Mouse (Mus musculus) kidney, adult 18-20 months (tissue): ENCODE measurements at regions not wholly inside any gene's neighbourhood (a gene's known extent, or its start where the extent isn't known, plus 50 kb on each side); places are given as distances from the start of the nearest gene placed in this dataset.

ENCODE experiments used
- DNase-seq: peaks from one replicate; pipeline ENCODE4 v3.0.0; 2021

DNA sequence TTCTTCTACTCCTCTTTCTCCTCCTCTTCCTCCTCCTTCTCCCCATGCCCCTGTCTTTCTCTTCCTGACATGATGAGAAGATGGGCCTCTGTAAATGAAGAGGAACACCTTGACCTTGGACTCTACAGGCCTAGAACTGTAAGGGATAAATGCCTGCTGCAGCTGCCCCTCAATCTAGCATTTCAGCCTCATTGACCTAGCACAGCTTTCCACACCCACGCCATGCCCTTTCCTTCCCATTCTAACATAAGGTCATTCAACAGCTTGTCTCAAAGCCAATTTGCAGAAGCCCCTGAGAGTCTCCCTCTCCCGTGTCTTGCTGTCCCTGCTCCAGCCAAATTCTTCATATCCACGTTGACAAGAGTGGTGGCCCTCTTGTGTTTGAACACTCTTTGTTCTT, 63.8 kb upstream of the Dscam start:
- DNase-seq: no peak

DNA sequence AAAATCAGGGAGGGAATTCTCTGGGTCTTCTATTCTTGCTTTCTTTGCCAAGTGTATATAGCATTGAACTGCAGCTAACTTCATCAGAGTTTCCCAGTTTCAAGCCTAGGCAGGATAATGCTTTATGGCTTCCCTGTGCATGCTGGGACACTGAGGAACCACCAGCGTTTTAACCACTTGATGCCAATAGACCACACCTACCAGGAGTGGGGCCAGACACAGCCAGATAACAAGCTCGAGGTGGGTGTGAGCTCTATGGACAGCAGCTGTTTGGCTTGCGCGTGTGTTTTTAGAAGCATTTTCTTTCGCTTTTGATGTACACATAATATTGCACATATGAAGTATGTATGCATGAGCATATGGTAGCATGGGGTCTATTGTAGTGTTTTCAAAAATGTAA, 69.1 kb upstream of the Dscam start:
- DNase-seq: no peak

DNA sequence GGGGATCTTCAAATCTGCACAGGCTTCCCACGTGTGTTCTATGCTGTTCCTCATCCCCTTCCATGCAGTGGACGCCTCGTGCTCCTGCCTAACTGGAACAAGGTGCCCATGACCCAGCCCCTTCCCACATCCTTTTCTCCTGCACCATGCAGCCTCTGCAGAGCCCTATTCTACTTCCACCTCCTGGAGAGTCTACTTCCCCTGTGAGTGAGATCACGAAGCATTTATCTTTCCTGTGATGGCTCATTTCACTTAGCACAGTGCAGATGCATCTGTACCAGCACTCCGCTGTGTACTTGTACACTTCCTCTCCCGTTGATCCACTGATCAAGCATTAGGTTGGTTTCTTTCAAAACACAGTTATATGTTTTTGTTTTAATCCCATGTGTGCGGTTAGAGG, 69.5 kb upstream of the Dscam start:
- no peak for DNase-seq

DNA sequence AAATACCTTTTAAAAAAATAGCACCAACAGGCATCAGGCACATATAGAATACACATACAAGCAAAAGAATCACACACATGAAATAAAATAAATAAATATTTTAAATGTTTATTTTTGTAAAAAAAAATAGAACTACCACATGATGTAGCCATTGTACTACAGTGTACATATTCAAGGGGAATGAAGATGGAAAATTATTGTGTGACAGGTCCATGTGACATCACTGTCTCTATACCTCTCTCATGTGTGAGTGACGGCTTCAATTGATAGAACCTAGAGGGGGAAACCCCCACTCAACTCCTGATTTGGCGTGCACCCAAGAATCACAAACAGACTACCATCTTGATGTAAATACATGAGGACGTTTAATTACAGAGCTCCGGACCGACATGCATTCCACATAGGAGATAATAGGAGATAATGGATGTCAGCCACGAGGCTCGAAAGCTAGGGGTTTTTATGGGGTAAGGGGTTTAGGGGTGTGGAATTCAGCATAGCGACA, 70.4 kb upstream of the Dscam start:
- no peak for DNase-seq

DNA sequence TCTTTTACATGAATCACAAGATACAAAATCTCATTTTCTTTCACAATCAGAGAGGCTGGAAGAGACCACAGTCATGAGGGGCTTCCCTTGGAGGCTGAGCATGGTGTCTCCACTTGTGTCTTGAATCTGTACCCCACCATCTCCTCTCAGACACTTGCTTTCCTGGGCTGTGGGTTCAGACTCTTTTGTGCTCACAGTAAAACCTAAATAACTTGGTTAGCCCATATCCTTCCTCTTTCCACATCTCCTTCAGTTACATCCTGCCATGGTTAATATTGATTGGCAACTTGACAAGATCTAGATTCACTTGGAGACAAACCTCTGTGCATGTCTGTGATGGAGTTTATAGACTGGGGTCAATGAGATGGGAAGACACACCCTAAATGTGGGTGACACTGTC, 71.1 kb upstream of the Dscam start:
- no peak for DNase-seq

DNA sequence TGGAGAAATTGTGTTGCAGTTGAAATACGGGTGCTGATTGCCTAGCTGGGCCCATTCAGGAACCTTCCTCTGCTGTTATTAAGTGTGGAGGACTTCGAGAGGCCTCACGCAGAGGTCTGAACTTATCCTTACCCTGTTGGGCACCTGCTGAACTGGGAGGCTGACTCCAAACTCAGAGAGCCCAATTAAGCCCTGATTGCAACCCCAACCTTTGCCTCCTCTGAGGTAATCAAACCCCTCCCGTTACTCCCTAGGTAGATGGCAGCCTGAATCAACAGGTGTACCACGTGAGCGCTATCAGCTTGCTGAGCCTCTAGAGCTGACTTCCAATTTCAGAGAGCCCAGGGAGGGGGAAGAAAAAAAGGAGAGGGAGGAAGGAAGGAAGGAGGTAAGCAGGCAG, 79.9 kb upstream of the Dscam start:
- DNase-seq: no peak

DNA sequence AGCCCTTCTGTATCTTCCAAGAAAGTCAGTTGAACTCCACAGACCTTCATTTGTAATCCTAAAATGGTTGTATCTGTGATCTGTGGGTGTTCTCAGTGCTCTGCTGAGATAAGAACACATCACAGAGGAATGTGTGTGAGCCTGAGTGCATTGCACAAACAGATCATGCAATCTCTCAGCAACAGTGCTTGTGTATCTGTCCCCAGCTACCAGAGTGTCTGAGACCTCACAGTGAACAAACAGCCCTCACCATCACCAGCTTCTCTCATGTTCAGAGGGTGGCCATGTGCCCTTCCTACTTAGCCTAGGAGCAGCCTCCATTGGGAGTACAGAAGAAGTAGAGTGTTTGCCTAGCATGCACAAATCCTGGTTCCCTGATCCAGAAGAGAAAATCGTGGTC, 82.0 kb upstream of the Dscam start:
- no peak for DNase-seq

DNA sequence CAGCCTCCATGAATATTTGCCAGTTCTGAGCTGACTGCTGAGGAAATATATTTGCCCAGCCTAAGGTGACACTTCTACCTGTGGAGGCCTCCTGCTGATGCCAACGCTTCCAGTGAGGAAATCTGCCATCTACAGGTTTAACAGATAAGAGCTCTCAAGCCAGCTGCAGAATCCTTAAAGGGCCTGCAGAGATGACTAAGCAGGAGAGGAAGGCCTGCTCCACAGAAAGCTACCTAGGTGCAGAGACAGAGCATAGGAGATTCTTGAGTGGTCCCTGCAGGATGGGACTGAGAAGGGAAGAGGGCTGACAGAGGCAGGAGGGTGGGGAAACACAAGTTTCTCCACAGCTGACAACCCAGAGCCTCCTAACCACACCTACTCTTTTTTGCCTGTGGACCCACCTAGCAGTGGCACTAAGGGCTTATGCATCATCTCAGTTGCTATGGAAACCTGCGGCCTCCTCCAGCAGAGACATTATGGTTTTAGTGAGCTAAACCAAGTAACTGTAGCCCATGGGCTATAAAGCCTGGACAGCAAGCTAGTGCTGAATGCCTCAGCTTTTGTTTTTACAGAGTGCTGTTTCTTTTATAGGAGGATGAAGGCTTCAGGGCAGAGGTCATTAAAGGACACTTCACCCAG, 82.6 kb upstream of the Dscam start:
- no peak for DNase-seq

DNA sequence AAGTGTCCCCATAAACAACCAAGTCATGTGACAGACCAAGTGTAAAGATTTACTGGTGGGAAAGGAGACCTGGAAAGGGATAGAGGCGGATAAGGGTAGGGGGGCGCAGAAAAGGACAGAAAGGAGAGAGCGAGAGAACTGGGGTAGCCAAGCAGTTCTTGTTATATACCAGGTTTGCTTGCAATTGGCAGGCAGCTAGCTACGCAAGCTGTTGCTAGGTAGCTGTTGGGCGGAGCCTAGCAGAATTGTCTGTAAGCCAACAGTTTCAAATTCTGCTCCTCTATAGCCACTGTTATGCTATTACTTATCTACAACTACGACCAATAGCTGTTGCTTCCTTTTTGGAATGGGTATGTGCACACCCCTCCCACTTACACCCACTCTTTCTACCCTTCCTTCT, 88.3 kb upstream of the Dscam start:
- no peak for DNase-seq

DNA sequence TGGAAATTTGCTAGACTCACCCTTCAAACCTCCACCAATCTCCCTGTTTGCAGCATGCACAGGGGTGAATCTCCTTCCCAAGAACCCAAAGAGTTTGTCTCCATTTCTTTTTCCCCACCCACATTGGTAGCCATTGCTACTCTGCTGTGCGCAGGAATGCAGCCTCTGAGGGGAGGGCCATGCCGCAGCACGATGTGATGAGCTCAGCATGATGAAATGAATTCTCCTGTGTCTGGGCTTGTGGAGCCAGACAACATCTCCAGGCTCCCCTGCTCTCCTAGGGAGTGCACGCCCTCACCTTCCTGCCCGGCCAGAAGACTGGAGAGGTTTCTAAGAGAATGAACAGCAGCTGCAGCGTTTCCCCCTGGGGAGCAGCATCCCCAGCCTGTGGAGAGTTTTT, 92.9 kb upstream of the Dscam start:
- no peak for DNase-seq

DNA sequence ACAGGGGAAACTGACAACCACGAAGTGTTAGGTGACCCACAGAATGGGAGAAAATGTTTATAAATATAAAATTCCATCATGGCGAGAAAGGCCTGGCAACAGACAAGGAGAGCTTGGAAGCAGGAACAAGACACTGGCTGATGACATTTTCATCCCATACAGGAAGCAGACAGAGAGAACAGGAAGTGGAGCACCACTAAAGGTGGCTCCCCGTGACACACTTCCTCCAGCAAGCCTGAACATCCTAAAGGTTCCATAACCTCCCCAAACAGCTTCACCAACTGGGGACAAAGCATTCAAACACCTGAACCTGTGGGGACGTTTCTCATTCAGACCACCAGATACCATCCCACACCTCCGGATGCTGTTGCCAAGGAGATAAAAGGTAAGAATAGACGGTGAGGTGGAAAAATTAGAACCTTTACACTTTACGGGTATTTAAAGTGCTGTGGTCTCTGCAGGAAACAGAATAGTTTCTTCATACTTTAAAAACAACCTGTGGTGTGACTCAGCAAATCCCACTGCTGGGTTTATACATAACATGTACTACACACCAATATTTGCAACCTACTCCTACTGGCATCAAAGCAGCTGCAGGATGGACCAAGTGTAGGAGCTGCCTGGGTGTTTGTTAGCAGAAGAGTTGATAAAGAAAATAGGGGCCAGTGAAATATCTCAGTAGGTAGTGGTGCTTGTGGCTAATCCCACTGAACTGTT, 86.0 kb upstream of the Bace2 start:
- DNase-seq: no peak

DNA sequence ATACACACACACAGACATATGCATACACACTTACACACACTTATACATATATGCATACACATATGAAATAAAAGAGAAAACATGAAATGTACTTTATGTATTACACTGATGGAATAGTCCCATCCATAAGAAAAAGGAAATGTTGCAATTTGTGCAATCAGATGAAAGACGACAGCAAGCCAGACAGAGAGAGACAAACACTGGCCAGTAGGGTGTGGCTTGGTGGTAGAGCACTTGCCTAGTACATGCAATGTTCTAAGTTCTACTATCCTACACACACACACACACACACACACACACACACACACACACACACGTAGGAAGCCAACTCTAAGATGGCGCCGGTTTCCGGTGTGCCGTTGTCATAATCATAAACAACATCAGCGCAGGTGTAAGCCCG, 85.3 kb upstream of the Bace2 start:
- no peak for DNase-seq

DNA sequence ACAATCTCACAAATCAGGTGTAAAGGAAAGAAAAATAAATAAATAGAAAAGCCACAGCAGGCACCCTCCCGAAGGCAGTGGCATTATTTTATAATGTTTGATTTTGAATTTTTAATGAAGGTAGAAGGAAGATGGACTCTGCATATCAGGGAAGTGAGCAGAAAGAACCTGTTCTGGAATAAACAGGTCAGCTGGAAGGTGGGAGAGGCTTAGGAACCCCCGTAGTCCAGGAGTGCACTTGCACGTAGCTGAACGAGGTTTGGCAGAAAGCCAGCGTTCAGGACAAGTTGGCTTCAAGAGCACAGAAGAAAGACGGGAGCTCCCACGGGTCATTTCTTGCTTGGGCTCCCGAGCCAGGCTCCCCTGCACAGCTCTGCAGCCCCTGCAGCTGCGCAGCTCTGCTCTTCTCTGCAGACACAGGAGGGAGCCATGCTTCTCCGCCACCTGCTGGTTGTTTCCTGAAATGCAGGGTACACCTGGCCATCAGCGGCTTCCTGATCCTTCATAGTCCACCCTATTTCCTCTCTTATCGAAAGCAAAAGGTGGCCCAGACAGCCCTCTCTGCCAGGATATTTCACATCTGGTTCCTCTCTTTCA, 84.4 kb upstream of the Bace2 start:
- peak; percentile 75 for DNase-seq

DNA sequence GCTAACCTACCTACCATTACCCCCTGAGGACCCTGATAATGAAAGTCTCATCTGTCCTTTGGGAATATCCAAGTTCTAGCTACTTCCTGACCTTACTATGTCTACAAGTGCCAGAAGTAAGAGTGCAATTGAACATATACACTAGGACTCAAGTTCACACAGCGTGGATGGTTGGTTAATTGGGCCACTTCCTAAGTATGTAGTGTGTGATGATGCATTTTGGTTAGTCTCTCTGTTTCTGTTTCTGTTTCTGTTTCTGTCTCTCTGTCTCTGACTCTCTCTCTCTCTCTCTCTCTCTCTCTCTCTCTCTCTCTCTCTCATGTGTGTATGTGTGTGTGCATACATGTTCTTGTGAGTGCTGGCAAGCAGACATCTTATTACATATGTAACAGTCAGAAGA, 77.6 kb upstream of the Bace2 start:
- DNase-seq: no peak

DNA sequence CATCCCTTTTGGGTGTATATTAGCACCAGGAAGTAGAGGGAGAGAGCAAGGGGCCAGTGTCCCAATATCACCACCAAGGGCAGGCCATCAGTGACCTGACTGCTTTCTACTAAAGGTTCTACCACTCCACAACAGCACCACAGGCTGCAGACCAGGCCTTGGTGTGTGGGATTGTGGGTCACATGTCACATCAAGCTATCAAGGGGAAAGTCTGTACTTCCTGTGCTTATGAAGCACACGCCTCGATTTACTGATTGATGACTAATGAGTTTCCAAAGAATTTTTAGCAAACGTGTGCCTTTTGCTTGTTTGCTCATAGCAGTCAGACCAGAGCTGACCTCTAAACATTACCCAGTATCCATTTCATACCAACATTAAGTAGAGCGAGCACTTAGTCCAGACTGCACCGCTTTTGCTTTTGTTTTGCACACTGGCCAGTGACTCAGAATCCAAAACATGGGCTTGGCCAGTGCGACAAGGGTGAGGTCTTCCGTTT, 74.9 kb upstream of the Bace2 start:
- DNase-seq: no peak

DNA sequence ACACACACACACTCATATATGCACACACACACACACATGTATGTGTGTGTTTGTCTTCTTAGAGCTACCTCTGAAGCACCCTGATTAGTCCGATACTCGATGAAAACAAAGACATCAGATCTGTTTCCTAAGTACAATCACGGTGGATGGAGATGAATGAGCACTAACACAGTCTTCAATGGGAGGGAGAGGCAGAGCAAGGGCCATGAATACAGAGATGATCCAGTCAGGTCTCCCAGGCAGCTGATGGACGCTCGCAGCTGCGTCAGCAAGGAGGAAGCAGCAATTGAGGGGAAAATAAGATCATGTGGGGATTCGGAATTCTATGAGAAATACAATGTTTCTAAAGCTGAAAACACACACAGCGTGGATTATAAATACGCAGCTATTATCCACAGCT, 73.6 kb upstream of the Bace2 start:
- no peak for DNase-seq

DNA sequence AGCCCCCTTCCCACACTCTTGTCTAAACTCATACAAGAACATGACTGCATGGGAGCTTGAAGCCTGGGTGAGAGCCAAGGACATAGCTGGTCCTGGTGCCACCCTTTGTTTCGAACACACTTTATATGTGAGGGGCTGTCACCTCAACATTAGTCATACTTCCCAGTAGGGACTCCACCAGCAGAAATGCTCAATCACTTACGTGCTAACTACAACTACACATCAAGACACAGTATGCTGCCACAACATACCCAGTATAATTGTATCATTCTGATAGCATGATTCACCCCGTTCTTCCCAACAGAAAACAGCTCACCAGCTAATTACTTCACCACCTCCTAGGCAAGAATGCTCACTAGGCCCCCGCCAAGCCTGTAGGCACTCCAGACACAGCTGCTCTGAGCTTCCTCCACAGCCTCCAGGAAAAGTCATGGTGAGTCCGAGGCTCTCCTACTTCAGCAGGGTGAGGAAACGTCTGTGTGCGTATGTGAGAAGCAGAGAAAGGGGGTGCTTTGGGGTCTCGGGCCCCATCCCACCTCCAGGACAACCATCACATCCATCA, 70.6 kb upstream of the Bace2 start:
- DNase-seq: no peak

DNA sequence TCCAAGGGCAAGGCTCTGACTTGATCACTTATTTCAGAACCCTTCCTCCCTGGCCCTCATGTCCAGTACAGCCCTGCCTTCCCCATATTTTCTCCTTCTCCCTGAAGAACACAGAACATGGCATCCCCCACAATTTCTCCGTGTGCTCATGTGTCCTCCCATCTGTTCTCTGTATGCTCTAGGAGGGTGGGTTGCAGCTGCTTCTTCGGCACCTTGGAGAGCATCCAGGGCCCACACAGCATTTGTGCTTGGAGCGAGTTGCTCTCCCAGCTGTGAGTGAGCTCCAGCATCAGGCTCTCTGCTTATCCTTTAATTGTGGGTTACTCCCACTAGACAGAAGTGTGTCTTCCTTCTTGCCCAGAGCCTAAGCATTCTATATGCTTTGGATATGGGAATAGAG, 69.8 kb upstream of the Bace2 start:
- DNase-seq: no peak

DNA sequence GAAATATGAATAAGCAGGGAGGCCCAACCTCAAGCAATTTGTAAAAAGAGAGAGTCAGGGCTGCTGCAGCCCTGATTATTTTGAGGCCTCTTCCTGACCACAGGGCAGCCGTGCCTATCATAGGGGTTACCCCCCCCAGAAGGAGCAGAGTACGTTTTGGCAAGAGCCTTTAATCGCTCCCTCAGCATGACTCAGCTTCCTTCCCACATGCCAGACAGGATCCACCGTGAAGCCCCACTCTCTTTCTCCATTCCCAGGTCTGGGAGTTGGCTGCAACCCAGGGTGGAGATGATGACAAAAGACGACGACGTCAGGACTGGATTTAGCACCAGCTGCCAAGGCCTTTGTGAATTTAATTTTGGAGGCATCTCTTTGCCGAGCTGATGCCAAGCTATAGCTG, 67.9 kb upstream of the Bace2 start:
- peak; percentile 8 for DNase-seq

DNA sequence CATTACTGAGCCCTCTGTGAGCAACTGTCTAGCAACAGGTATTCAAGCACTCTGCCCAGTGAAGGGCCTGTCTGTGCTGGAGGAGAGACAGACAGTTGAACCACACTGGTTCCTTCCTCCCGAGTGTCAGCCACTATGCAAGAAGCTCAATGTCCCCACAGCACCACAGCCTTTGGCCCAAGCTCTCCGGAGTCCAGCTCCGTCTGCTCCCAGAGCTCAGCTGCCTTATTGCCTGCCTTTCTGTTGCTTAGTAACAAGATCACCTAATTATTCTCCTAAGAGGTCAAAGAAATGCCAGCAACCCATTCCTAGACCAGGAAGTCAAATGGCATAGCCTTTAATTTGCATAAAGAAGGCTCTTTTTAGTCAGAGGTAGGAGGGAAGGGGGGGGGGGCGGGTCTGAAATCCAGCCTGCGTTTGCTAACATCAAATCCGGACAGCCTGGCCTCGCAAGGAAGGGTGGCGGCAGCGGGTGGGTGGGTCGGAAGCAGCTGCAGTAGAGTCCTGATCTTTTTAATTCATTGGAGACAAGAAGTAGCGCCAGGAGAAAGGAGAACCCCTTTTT, 64.0 kb upstream of the Bace2 start:
- DNase-seq: peak; percentile 38

DNA sequence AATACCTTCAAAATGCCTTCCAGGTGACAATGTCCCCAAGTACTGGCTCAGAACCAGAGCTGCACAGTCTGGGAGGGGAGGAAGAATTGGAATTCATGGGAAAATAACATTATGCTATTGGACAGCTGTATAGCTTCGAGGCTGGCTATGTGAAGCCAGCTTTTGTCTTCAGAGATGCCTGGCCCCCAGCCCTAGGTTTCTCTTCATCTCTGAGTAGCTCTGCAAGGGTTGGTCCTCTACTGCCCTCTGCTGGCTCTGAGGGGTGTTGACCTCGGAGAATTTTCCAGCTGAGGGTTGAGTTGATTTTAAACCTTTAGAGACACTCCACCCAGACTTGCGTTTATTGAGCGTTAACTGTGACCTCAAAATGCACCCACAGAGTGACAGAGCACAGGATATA, 63.3 kb upstream of the Bace2 start:
- peak; percentile 75 for DNase-seq

DNA sequence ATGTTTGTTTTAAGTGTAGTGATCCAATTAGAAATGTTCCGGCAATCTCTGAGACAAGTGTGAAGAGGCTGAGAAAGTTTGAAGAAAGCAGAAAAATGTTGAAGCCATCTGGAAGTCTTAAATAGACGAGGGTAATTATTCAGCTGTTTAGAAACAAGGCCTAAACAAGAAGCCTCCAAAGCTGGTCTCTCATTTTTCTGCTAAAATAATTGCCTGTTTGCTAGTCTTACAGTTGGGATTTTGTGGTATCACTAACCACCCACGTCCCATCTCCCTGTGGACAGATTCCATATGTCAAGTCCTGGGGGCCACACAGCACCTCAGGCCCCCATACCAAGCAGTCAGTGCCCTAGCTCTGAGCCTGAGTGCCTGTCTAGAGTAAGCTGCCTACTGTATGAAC, 59.4 kb upstream of the Bace2 start:
- no peak for DNase-seq

DNA sequence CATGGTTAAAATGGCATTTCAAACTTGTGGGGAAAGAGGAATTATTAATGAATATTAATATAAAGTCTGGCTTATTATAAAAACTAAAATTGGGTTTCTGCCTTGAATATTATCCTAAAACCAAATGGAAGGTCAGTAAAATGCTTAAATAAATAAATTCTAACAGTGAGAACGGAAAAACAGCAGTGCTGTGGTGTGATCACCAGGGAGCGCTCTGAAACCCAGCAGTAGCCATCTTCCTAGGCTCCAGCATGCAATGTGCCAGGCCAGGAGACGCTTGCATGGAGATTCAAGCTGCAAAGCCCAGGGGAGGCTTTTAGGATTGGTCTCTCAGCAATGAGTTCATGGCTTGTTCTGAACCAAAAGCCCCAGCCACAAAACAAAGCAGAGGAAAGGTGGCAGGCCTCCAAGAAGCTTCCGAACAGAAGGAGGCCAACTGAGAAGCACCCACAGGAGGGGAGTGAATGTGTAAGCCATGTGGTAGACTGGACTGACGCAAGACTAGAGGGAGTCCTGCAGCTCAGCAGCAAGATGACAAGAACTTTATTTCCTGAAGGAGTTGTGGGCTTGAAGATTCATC, 52.3 kb upstream of the Bace2 start:
- DNase-seq: no peak
